Mouse (Mus musculus) liver, embryonic 14.5 days (tissue): ENCODE data around the gene 4933411K16Rik. TPM values are rescaled to one million over a fixed set of nuclear protein-coding genes. Genes with fewer than 3 reads are reported as not detected.

Experiments used
- ATAC-seq: fragments of 200-750 bp; cut with Nextera tagmentation; 2 replicates; pipeline ENCODE4 v1.8.0; 2017; ENCODE audit warnings: moderate number of reproducible peaks, mild to moderate bottlenecking, moderate library complexity; ENCODE audit not compliant: insufficient read depth
- DNase-seq, 3 experiments: peaks; one replicate each; pipeline ENCODE4 v3.0.0-alpha.2; 2012 to 2013; ENCODE audit warnings: low read depth in 3 of 3, low spot score in 3 of 3
- H3K27ac ChIP-seq: fragments of 300-500 bp; sonication (generic); 2 replicates; pipeline ENCODE4 v1.5.1; 2014; ENCODE audit warnings: moderate library complexity, mild to moderate bottlenecking, control low read depth, inconsistent platforms
- H3K27me3 ChIP-seq: fragments of 300-500 bp; sonication (generic); 2 replicates; pipeline ENCODE4 v1.6.1; 2014; ENCODE audit warnings: mild to moderate bottlenecking, low read length, moderate library complexity; ENCODE audit not compliant: control insufficient read depth, insufficient read depth
- H3K36me3 ChIP-seq: fragments of 300-500 bp; sonication (generic); replicated peaks from 2 replicates; pipeline ENCODE4 v1.6.1; 2014; ENCODE audit warnings: low read depth; ENCODE audit not compliant: control insufficient read depth, insufficient read depth
- H3K4me1 ChIP-seq, 2 experiments: fragments of 200-500 bp in 1 of 2; fragments of 300-500 bp in 1 of 2; sonication (generic) in 1 of 2; replicated peaks; 2 replicates each; pipeline ENCODE4 v1.6.1; 2012 to 2014; ENCODE audit warnings: antibody characterized with exemption in 1 of 2, inconsistent platforms in 1 of 2, low read length in 1 of 2; ENCODE audit not compliant: control insufficient read depth in 2 of 2, insufficient read depth in 2 of 2
- H3K4me2 ChIP-seq: fragments of 300-500 bp; sonication (generic); 2 replicates; pipeline ENCODE4 v1.6.1; 2014; ENCODE audit warnings: low read depth, mild to moderate bottlenecking, control low read depth, moderate library complexity
- H3K4me3 ChIP-seq, 2 experiments: fragments of 200-500 bp in 1 of 2; fragments of 300-500 bp in 1 of 2; sonication (generic) in 1 of 2; 2 replicates each; pipeline ENCODE4 v1.5.1; 2012 to 2014; ENCODE audit warnings: low read depth in 2 of 2, low read length in 2 of 2, mild to moderate bottlenecking in 2 of 2, control low read depth in 1 of 2, inconsistent platforms in 1 of 2, moderate library complexity in 1 of 2; ENCODE audit not compliant: insufficient read depth in 1 of 2
- H3K9ac ChIP-seq: fragments of 300-500 bp; sonication (generic); replicated peaks from 2 replicates; pipeline ENCODE4 v1.6.1; 2014; ENCODE audit warnings: mild to moderate bottlenecking, control low read depth, moderate library complexity
- H3K9me3 ChIP-seq: fragments of 300-500 bp; sonication (generic); 2 replicates; pipeline ENCODE4 v1.6.1; 2016; ENCODE audit warnings: low read length, mixed read lengths; ENCODE audit not compliant: control insufficient read depth
- CTCF ChIP-seq: IDR thresholded peaks from 2 replicates; pipeline ENCODE4 v1.5.1; 2016; ENCODE audit warnings: antibody characterized with exemption, low read depth, control low read depth
- EP300 ChIP-seq: IDR thresholded peaks from 2 replicates; pipeline ENCODE4 v1.6.1; 2016; ENCODE audit warnings: antibody characterized with exemption, low read depth
- WGBS: fragments of 180-500 bp; shearing (Covaris S2); extraction: QIAGEN DNeasy Blood & Tissue Kit; methylation state at CpG from one replicate; pipeline ENCODE4 v1.1.7; 2014; ENCODE audit not compliant: insufficient replicate concordance; 5-methylcytosine and 5-hydroxymethylcytosine counted together
- polyA plus RNA-seq, 2 experiments: library from polyadenylated mRNA; depleted of rRNA in 1 of 2; stranded (reverse) in 1 of 2; unstranded in 1 of 2; fragments of >200 nt; fragmentation: Nextera tagmentation in 1 of 2; extraction: Ambion mirVana in 1 of 2; gene quantifications; 2 replicates each; pipeline versions ENCODE4 v1.2.1 to v1.2.3; 2012 to 2014

Gene 4933411K16Rik
- polyA plus RNA-seq (2012; rRNA removed) (0.92 and 1.1 TPM in 2 replicates), polyA plus RNA-seq (2014; fragmentation: Nextera tagmentation; extraction: Ambion mirVana) (not detected in 2 replicates)

- no peak within 1 kb of the TSS for H3K27ac ChIP-seq
- H3K36me3 ChIP-seq = no peaks in the 10 kb centered on the region
- no peak for ATAC-seq
- TF ChIP-seq CTCF (no peak), EP300 (no peak)
- WGBS = 68% methylated on average over 4 of the region's 4 CpGs
- H3K9me3 ChIP-seq = no peaks in the 10 kb centered on the region
- H3K27me3 ChIP-seq = no peaks in the 10 kb centered on the region
- no peak within 1 kb of the TSS for H3K4me2 ChIP-seq
- peaks cover 0 to 2% of the 10 kb centered on the region in 2 experiments; a peak in 1 of 4 replicates for H3K4me1 ChIP-seq
- H3K9ac ChIP-seq = no peak within 1 kb of the TSS
- DNase-seq = no peak
- H3K4me3 ChIP-seq = no peak within 1 kb of the TSS
Observed at GRCm38 (mm10) chr19:42051948-42052347, at the start of gene 4933411K16Rik. Gene 4933411K16Rik (plus strand): TSS chr19:42052248.

- TF ChIP-seq EP300 (no peak), CTCF (no peak)
- Histone ChIP-seq H3K27me3 (no peaks in the 10 kb centered on the region), H3K9me3 (no peaks in the 10 kb centered on the region), H3K27ac (no peak overlapping the region), H3K9ac (no peak overlapping the region), H3K36me3 (no peaks in the 10 kb centered on the region), H3K4me1 (peaks cover 0 to 28% of the 10 kb centered on the region in 2 experiments; a peak in 2 of 4 replicates), H3K4me2 (no peak overlapping the region), H3K4me3 (no peak overlapping the region)
- WGBS = 51% methylated on average over 6 of the region's 6 CpGs
- ATAC-seq (no peak), DNase-seq (no peak)
Observed at GRCm38 (mm10) chr19:42004258-42004657, 47.8 kb upstream of the 4933411K16Rik start.

GRCm38 (mm10) chr19:42005616-42006015 lies 46.4 kb upstream of the 4933411K16Rik start:
- Histone ChIP-seq H3K4me1 (peaks cover 0 to 24% of the 10 kb centered on the region in 2 experiments; a peak in 2 of 4 replicates), H3K27me3 (no peaks in the 10 kb centered on the region), H3K27ac (no peak overlapping the region), H3K9me3 (no peaks in the 10 kb centered on the region), H3K36me3 (no peaks in the 10 kb centered on the region), H3K9ac (no peak overlapping the region), H3K4me2 (no peak overlapping the region), H3K4me3 (no peak overlapping the region)
- TF ChIP-seq CTCF (no peak), EP300 (no peak)
- no peak for ATAC-seq
- WGBS = 5% methylated on average over 3 of the region's 3 CpGs
- no peak for DNase-seq

GRCm38 (mm10) chr19:42006568-42006967 lies 45.5 kb upstream of the 4933411K16Rik start:
- Histone ChIP-seq H3K27ac (no peak overlapping the region), H3K4me1 (peaks cover 0 to 18% of the 10 kb centered on the region in 2 experiments; a peak in 2 of 4 replicates), H3K36me3 (no peaks in the 10 kb centered on the region), H3K4me3 (no peak overlapping the region), H3K4me2 (no peak overlapping the region), H3K9me3 (no peaks in the 10 kb centered on the region), H3K27me3 (no peaks in the 10 kb centered on the region), H3K9ac (no peak overlapping the region)
- TF ChIP-seq CTCF (no peak), EP300 (no peak)
- DNase-seq = no peak
- WGBS = 52% methylated on average over 8 of the region's 8 CpGs
- no peak for ATAC-seq

GRCm38 (mm10) chr19:42008586-42008985 lies 43.5 kb upstream of the 4933411K16Rik start:
- ATAC-seq = no peak

More at GRCm38 (mm10) chr19:42008586-42008985, 43.5 kb upstream of the 4933411K16Rik start:
- peaks cover 0 to 18% of the 10 kb centered on the region in 2 experiments; a peak in 2 of 4 replicates for H3K4me1 ChIP-seq
- DNase-seq = no peak
- no peak for TF ChIP-seq EP300
- TF ChIP-seq CTCF = no peak
- 70% methylated on average over 3 of the region's 3 CpGs for WGBS
- H3K27ac ChIP-seq = no peak overlapping the region
- H3K27me3 ChIP-seq = no peaks in the 10 kb centered on the region
- H3K36me3 ChIP-seq = no peaks in the 10 kb centered on the region
- no peak overlapping the region for H3K4me2 ChIP-seq
- H3K4me3 ChIP-seq = no peak overlapping the region
- no peaks in the 10 kb centered on the region for H3K9me3 ChIP-seq
- no peak overlapping the region for H3K9ac ChIP-seq
